Mouse (Mus musculus) liver, embryonic 14 days (tissue): ENCODE results near the gene Rabep1. TPM values are rescaled to one million over a fixed set of nuclear protein-coding genes. Genes with fewer than 3 reads are reported as not detected.

Source experiments
- polyA plus RNA-seq: library from polyadenylated mRNA; depleted of rRNA; stranded (reverse); fragments of >200 nt; gene quantifications from 2 replicates; pipeline ENCODE4 v1.2.3, GENCODE M21; 2012; rRNA removed

Gene Rabep1
- 4.3 and 4.5 TPM in 2 replicates for polyA plus RNA-seq

DNA sequence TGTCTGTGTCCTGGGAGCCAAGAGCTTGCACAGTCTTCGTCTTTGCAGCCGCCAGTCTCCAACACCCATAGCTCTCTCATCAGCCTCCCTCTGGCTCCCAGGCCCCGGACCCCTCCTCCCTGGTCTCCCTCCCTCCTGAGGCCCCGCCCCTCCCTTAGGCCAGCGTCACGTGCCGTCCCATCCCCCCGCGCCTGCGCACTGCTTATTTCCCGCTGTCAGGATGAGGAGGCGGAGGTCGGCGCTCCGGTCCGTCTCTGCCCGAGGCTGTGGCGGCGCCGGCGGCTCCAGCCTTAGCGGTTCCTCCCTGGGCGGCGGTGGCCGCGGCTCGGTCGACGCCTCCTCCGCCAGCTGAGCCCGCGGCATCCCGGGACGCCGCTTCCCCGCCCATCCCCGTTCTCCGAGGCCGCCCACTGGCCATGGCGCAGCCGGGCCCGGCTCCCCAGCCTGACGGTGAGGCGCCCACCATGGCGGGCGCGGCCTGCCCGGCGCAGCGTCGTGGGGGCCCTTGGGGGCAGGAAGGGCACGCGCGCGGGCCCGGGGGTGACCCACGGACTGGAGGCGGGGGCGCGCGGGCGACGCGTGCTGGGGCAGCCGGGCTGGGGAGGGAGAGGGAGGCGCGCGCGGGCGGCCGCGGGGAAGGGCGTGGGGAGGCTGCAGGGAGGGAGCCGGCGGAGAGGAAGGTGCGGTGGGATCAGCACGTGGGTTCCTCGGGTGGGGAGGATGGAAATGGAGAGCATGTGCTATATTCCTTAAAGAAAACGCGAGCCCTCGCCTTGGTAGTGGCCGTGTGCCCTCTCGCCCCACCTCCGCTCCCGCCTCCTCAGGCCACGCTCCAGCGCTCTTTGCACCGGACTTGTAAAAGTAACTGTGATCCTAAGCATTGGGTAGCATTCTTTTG is at the start of gene Rabep1:
TSS of gene Rabep1 (plus strand) at position 220 of the 898 bp plus-strand sequence.

DNA sequence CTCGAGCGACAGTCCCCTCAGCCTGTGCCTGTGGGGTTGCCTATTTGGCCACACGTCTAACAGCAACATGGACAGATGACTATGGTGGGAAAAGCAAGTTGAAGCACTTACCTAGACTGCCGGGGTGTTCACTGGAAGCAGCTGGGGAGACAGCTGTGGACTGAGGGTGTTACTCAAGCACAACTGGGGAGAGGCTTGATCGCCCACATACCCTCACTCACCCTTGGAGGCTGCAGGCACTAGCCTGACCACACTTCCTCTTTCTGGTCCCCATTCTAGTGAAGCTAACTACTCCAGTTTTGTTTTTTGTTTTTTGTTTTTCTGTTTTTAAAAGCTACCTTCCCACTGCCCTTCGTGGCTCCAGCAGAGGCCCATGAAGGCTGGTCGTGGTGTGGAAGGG is 32.2 kb upstream of the Rabep1 start, which contains the start of gene Scimp:
TSS of gene Scimp (minus strand) at position 222 of the 400 bp plus-strand sequence.

DNA sequence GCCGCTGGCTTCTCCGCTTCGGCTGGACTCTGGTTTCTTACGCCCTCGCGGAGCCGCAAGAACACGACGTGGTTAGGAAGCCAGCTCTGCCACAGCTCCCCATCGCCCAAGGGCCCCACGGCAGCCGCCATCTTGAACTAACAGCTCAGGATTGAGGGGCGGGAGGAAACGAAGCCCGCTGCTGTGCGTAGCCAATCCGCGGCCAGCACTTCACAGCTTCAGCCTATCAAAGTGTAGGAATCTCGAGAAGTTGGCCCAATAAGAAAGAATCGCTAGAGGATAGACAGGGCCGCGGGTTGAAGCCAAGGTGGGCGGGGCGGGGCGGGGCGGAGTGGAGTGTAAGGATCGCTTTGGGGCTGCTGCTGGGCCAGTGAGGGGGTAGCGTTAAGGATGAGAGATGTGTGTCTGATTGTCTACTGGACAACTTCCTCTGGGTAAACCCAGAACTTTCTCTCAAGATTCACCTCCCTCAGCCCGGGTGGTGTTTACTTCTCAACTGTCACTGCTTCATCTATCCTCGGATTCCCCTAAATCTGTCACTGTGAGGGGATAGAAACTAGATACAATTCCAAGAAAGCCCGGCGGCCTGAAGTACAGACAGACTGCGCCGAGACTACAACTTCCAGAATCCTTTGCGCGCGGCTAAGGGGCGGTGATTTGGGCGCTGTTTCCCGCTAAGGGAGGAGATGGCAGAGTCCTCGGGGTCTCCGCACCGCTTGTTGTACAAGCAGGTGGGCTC is 125.4 kb downstream of the Rabep1 start, which contains the start of the genes Nup88 and Rpain:
TSS of gene Nup88 (minus strand) at position 153 of the 739 bp plus-strand sequence.
TSS of gene Rpain (plus strand) at position 393 of the 739 bp plus-strand sequence.

DNA sequence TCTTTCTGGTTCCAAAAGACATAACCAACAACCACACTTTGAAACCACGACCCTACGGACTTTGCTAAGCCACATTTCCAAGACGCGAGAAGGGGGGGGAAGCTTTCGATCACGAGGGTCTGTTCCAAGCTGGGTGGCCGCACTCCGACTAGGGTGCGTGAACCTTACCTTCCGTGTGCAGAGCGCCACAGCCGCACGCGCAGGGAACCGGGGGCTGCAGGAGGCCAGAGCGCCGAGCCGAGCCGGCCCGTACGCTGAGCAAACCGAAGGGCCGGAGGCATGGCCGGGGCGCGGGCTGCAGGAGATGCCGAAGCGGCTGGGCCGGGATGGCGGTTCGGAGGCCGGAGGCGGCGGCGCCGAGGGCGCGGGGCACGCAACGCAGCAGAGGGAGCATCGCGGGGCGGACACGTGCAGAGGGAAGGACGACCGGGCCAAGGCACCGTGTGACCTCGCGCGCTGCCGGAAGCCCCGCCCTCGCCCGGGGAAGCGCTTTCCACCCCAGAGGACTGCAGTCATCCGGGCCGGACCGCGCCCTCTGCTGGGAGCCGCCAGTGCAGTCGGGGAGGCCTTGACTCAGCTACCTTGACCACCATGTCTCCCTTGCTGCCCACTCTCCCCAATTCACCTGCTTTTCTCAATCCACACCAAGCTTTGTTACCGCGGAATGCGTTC is 138.1 kb downstream of the Rabep1 start, which contains the start of gene C1qbp:
TSS of gene C1qbp (minus strand) at position 470 of the 672 bp plus-strand sequence.

Other genes starting within 250 kb of the Rabep1 start
- not detected in 2 replicates for gene 4930544D05Rik, start 228.9 kb upstream of the Rabep1 start, polyA plus RNA-seq
- 0.06 TPM in 1 of 2 replicates, not detected in the other for gene Chrne, start 225.6 kb upstream of the Rabep1 start, polyA plus RNA-seq
- gene Gp1ba, start 205.7 kb upstream of the Rabep1 start, polyA plus RNA-seq = 3.2 and 4.8 TPM in 2 replicates
- 44.9 and 50.6 TPM in 2 replicates for gene Rnf167, start 197.5 kb upstream of the Rabep1 start, polyA plus RNA-seq
- gene Slc25a11, start 197.3 kb upstream of the Rabep1 start, polyA plus RNA-seq = 34.1 and 39.6 TPM in 2 replicates
- 355 and 466 TPM in 2 replicates for gene Pfn1, start 190.1 kb upstream of the Rabep1 start, polyA plus RNA-seq
- 4.1 and 6.4 TPM in 2 replicates for gene Eno3, start 187.6 kb upstream of the Rabep1 start, polyA plus RNA-seq
- 48.0 and 50.2 TPM in 2 replicates for gene Spag7, start 175.4 kb upstream of the Rabep1 start, polyA plus RNA-seq
- gene Camta2, start 156.7 kb upstream of the Rabep1 start, polyA plus RNA-seq = 2.2 and 3.1 TPM in 2 replicates
- gene Inca1, start 144.6 kb upstream of the Rabep1 start, polyA plus RNA-seq = 0.77 and 0.98 TPM in 2 replicates
- gene Kif1c, start 144.2 kb upstream of the Rabep1 start, polyA plus RNA-seq = 5.4 and 5.8 TPM in 2 replicates
- gene Zfp3, start 80.6 kb upstream of the Rabep1 start, polyA plus RNA-seq = 0.70 and 0.74 TPM in 2 replicates
- 0.17 and 0.24 TPM in 2 replicates for gene Scimp, start 32.2 kb upstream of the Rabep1 start, polyA plus RNA-seq
- gene Nup88, start 125.2 kb downstream of the Rabep1 start, polyA plus RNA-seq = 46.4 and 46.7 TPM in 2 replicates
- gene Rpain, start 125.4 kb downstream of the Rabep1 start, polyA plus RNA-seq = 57.4 and 61.6 TPM in 2 replicates
- gene C1qbp, start 138.2 kb downstream of the Rabep1 start, polyA plus RNA-seq = 126 and 145 TPM in 2 replicates
- 5.3 and 6.8 TPM in 2 replicates for gene Dhx33, start 159.7 kb downstream of the Rabep1 start, polyA plus RNA-seq
- 15.8 and 16.2 TPM in 2 replicates for gene Mis12, start 174.8 kb downstream of the Rabep1 start, polyA plus RNA-seq
- 9.7 and 11.4 TPM in 2 replicates for gene Derl2, start 175.1 kb downstream of the Rabep1 start, polyA plus RNA-seq
- 1.3 and 2.1 TPM in 2 replicates for gene 6330403K07Rik, start 188.7 kb downstream of the Rabep1 start, polyA plus RNA-seq